In genomic region chr6:91655244-91655643, GRCm38 (mm10) we compare ENCODE assay signal across 19 mouse cellular contexts. TPM values are rescaled to one million over a fixed set of nuclear protein-coding genes. Genes with fewer than 3 reads are reported as not detected.
DNase-seq lines count a peak whose midpoint lies in the region; ATAC-seq and TF ChIP-seq lines count a peak whose summit lies in the region.
"Had no signal": no experiment of that assay in that cellular context is flagged by ENCODE, and none has a peak within 500 bp of the region (broad histone marks: within the 10 kb centered on the region; RNA-seq: fewer than 3 reads in every experiment).

No protein-coding gene starts in this region.

- peak; percentile 34; the same call in 1 of the 2 replicates for TF ChIP-seq CTCF in layer of hippocampus, adult 2 months (conservative IDR thresholded peaks at IDR 0.05)
- TF ChIP-seq CTCF in stomach, postnatal 0 days (IDR thresholded peaks at IDR 0.05; ENCODE audit: low read depth), result peak; percentile 8; the same call in 1 of the 2 replicates

- H3K27ac ChIP-seq in layer of hippocampus, adult 2 months, result no peak overlapping the region
- H3K27ac ChIP-seq in liver, embryonic 11.5 days (ENCODE audit: low read depth, low read length), result no peak overlapping the region
- no peak overlapping the region for H3K27ac ChIP-seq in stomach, postnatal 0 days (replicated peaks)
- H3K27ac ChIP-seq in intestine, embryonic 16.5 days (ENCODE audit: low read length), result no peak overlapping the region
- H3K27ac ChIP-seq: hindbrain, embryonic 15.5 days; left cerebral cortex, adult 2 months; limb, embryonic 10.5 days; neural tube, embryonic 12.5 days; stomach, embryonic 15.5 days had no signal

- 36% methylated on average over 3 of the region's 3 CpGs for WGBS in liver, embryonic 11.5 days
- 52% methylated on average over 3 of the region's 3 CpGs for WGBS in stomach, postnatal 0 days
- WGBS in intestine, embryonic 16.5 days, result 50% methylated on average over 3 of the region's 3 CpGs

- peak; percentile 30 for ATAC-seq in liver, embryonic 11.5 days (replicated peaks; ENCODE audit: low FRiP score)
- no peak for ATAC-seq in stomach, postnatal 0 days (ENCODE audit: low FRiP score, low TSS enrichment)
- no peak for ATAC-seq in intestine, embryonic 16.5 days
- ATAC-seq: intestine, postnatal 0 days had no signal

- no peak overlapping the region for H3K4me3 ChIP-seq in layer of hippocampus, adult 2 months
- no peak overlapping the region for H3K4me3 ChIP-seq in liver, embryonic 11.5 days (ENCODE audit: low read depth, low read length)
- no peak overlapping the region for H3K4me3 ChIP-seq in stomach, postnatal 0 days (ENCODE audit: low read depth, low read length)
- H3K4me3 ChIP-seq in intestine, embryonic 16.5 days (ENCODE audit: low read length), result no peak overlapping the region
- H3K4me3 ChIP-seq: hindbrain, embryonic 15.5 days; left cerebral cortex, adult 2 months; limb, embryonic 10.5 days; neural tube, embryonic 12.5 days; stomach, embryonic 15.5 days had no signal

- DNase-seq in embryo, embryonic 10 days (ENCODE audit: low spot score), result peak; percentile 50
- DNase-seq in embryo, embryonic 11 days, result no peak
- no peak for DNase-seq in layer of hippocampus, adult 2 months (ENCODE audit: low spot score in 2 of 2)
- DNase-seq in layer of hippocampus, postnatal 36 days, result no peak
- DNase-seq in liver, embryonic 11.5 days (ENCODE audit: low spot score), result no peak
- no peak for DNase-seq in stomach, postnatal 0 days (ENCODE audit: low spot score)
- DNase-seq: adrenal gland, postnatal 25 days; cerebellum, adult 18-20 months; gastrocnemius, postnatal 36 days; kidney, postnatal 10 days; lung, adult 2 months; right cerebral cortex, postnatal 14 days had no signal

- no peaks in the 10 kb centered on the region for H3K27me3 ChIP-seq in liver, embryonic 11.5 days (replicated peaks; ENCODE audit: control insufficient read depth, insufficient read depth, low read length)
- no peaks in the 10 kb centered on the region for H3K27me3 ChIP-seq in stomach, postnatal 0 days (ENCODE audit: control insufficient read depth, insufficient read depth, low read length)
- H3K27me3 ChIP-seq in intestine, embryonic 16.5 days (replicated peaks; ENCODE audit: control insufficient read depth, insufficient read depth, low read length), result no peaks in the 10 kb centered on the region
- H3K27me3 ChIP-seq: hindbrain, embryonic 15.5 days; neural tube, embryonic 12.5 days; stomach, embryonic 15.5 days had no signal

- no peak overlapping the region for H3K9ac ChIP-seq in liver, embryonic 11.5 days (ENCODE audit: low read depth, low read length)
- no peak overlapping the region for H3K9ac ChIP-seq in stomach, postnatal 0 days (ENCODE audit: low read length)
- no peak overlapping the region for H3K9ac ChIP-seq in intestine, embryonic 16.5 days (ENCODE audit: low read depth, low read length)
- H3K9ac ChIP-seq: hindbrain, embryonic 15.5 days; neural tube, embryonic 12.5 days; stomach, embryonic 15.5 days had no signal

- no peaks in the 10 kb centered on the region for H3K36me3 ChIP-seq in liver, embryonic 11.5 days (ENCODE audit: control insufficient read depth, insufficient read depth, low read length)
- no peaks in the 10 kb centered on the region for H3K36me3 ChIP-seq in stomach, postnatal 0 days (ENCODE audit: control insufficient read depth, insufficient read depth, low read length)
- H3K36me3 ChIP-seq in intestine, embryonic 16.5 days (ENCODE audit: control insufficient read depth, insufficient read depth, low read length), result no peaks in the 10 kb centered on the region
- H3K36me3 ChIP-seq: hindbrain, embryonic 15.5 days; limb, embryonic 10.5 days; neural tube, embryonic 12.5 days; stomach, embryonic 15.5 days had no signal

- no peaks in the 10 kb centered on the region for H3K9me3 ChIP-seq in liver, embryonic 11.5 days (ENCODE audit: control insufficient read depth, low read length)
- no peaks in the 10 kb centered on the region for H3K9me3 ChIP-seq in stomach, postnatal 0 days (ENCODE audit: control insufficient read depth, low read length)
- H3K9me3 ChIP-seq in intestine, embryonic 16.5 days (ENCODE audit: control insufficient read depth, low read length), result no peaks in the 10 kb centered on the region
- H3K9me3 ChIP-seq: hindbrain, embryonic 15.5 days; limb, embryonic 10.5 days; neural tube, embryonic 12.5 days; stomach, embryonic 15.5 days had no signal

- TF ChIP-seq EP300 in stomach, postnatal 0 days (optimal IDR thresholded peaks at IDR 0.05), result no peak

- no peak overlapping the region for H3K4me2 ChIP-seq in liver, embryonic 11.5 days
- no peak overlapping the region for H3K4me2 ChIP-seq in stomach, postnatal 0 days (replicated peaks; ENCODE audit: low read depth)
- H3K4me2 ChIP-seq in intestine, embryonic 16.5 days (ENCODE audit: low read depth, low read length), result no peak overlapping the region
- H3K4me2 ChIP-seq: hindbrain, embryonic 15.5 days; neural tube, embryonic 12.5 days; stomach, embryonic 15.5 days had no signal

- H3K4me1 ChIP-seq in liver, embryonic 11.5 days (replicated peaks; ENCODE audit: control insufficient read depth, insufficient read depth, low read length), result peaks cover 11% of the 10 kb centered on the region
- H3K4me1 ChIP-seq in stomach, postnatal 0 days (replicated peaks; ENCODE audit: control insufficient read depth, insufficient read depth), result no peaks in the 10 kb centered on the region
- H3K4me1 ChIP-seq in intestine, embryonic 16.5 days (ENCODE audit: control insufficient read depth, insufficient read depth, low read length), result peaks cover 9% of the 10 kb centered on the region
- H3K4me1 ChIP-seq: hindbrain, embryonic 15.5 days had no signal

RNA-seq across cellular contexts. Expression of gene Slc6a6, which starts 28.6 kb away (rescaled TPM):
- total RNA-seq in layer of hippocampus, adult 2 months (2021), result 100 to 1,000 TPM; 136 to 138 TPM
- 100 to 1,000 TPM; 116 to 118 TPM for total RNA-seq in layer of hippocampus, postnatal 36 days (2021)
- polyA plus RNA-seq in liver, embryonic 11.5 days (2014; fragmentation: Nextera tagmentation; extraction: Ambion mirVana), result 30.3 and 33.2 TPM in 2 replicates
- polyA plus RNA-seq in stomach, postnatal 0 days (2015; fragmentation: Nextera tagmentation; extraction: Ambion mirVana), result 55.3 and 66.5 TPM in 2 replicates
- polyA plus RNA-seq in intestine, embryonic 16.5 days (2015; fragmentation: Nextera tagmentation; extraction: Ambion mirVana), result 103 and 104 TPM in 2 replicates
